Mouse (Mus musculus) brown adipose tissue, adult 24 weeks (tissue): ENCODE data around the gene Tcfl5. TPM values are rescaled to one million over a fixed set of nuclear protein-coding genes. Genes with fewer than 3 reads are reported as not detected.
A peak's percentile ranks its signal among the peaks of the same experiment; 100 is the strongest.

Experiments
- H3K27ac ChIP-seq: fragments of 200-500 bp; replicated peaks from 2 replicates; pipeline ENCODE4 v1.5.1; 2012; ENCODE audit warnings: low read depth, mild to moderate bottlenecking, low read length
- H3K4me1 ChIP-seq: fragments of 200-500 bp; 2 replicates; pipeline ENCODE4 v1.6.1; 2012; ENCODE audit warnings: low read length, mixed read lengths; ENCODE audit not compliant: control insufficient read depth, insufficient read depth, insufficient read length
- H3K4me3 ChIP-seq: fragments of 200-500 bp; 2 replicates; pipeline ENCODE4 v1.5.1; 2012; ENCODE audit warnings: low read depth, mild to moderate bottlenecking, low read length, moderate library complexity; ENCODE audit not compliant: insufficient read depth
- polyA plus RNA-seq: library from polyadenylated mRNA; stranded (reverse); fragments of >200 nt; gene quantifications from 2 replicates; pipeline ENCODE4 v1.2.4, GENCODE M21; 2012; ENCODE audit not compliant: missing spikeins, insufficient read depth, insufficient read length

Gene Tcfl5
- polyA plus RNA-seq, 1 experiment: not detected

DNA sequence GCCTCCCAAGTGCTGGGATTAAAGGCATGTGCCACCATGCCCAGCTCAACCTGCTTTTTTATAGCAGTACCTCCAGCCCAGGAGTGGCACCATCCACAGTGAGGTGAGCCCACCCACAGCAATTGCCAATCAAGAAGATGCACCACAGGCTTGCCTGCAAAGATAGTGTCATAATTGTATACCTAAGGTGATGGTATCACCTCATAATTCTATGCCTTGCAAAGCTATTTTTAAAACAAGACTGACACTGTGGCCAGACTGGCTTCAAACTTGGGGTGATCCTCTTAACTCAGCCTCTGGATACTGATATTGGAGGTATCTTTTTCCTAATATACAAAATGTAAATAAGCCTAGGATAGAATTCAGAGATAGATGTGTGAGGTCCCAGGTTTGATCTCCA, 1.1 kb upstream of the Tcfl5 start:
- H3K4me1 ChIP-seq: no peaks in the 10 kb centered on the region
- no peak overlapping the region for H3K4me3 ChIP-seq
- H3K27ac ChIP-seq: no peak overlapping the region

DNA sequence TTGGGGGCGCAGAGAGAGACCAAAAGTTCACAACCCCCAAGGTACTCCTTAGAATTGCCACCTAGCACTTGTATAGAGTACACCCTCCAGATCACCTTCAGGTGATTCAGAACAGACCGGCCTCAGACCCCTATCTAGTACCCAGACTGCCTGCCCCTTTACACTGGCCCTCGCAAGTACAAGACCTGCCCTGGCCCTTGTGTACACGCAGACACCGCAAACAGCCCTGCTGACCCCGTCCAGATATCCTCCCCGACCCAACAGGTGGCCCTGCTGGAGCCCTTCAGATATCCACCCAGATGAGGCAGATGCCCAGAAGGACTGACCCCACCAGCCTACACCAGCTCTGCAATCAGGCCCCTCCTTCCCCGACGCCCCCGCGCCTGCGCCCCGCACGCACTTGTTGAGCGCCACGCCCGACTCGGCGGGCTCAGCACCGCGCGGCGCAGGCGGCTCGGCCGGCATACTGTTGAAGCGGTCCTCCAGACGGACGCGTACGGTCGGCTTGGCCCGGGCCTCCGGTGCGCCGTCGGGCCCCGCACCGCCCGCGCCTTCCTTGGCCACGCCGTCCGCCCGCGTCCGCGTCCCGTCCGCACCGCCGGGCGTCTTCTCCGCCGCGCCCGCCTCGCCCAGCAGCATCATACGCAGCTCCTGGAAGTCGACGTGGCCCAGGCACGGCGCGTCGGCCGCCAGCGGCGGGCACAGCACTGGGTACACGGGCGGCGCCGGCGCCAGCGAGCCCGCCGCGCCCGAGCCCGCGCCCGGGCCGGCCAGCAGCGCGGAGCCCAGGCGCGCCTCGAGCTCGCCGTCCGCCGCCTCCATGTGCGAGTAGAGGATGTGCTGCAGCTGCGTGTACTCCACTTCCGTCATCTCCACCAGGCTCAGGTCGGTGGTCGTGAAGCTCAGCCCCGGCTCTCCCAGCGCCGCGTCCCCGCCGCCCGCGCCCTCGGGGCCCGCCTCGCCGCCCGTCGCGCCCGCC, 643 bp downstream of the Tcfl5 start:
- Histone ChIP-seq H3K4me3 (no peak overlapping the region), H3K4me1 (no peaks in the 10 kb centered on the region), H3K27ac (no peak overlapping the region)

DNA sequence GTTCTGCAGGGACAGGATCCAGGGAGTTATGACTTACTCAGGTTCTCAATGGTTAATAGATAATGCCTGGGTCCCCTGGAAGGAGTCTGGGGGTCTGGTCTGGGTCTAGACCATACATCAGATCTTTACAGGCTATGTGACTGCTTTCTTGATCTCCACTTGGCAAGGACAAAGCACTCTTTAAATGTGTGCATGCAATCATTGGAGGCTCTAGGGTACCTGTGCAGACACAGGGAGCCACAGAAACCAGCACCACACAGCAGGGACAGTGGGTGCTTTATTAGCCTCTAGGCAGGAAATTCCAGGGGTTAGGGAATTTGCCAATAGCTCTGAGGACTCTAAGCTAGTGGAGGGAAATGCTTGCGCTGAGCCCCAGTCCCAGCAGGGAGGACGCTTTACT, 30.6 kb downstream of the Tcfl5 start:
- no peaks in the 10 kb centered on the region for H3K4me1 ChIP-seq
- no peak overlapping the region for H3K4me3 ChIP-seq
- no peak overlapping the region for H3K27ac ChIP-seq

GRCm38 (mm10) chr2:180610283-180610682, 32.2 kb downstream of the Tcfl5 start:
- Histone ChIP-seq H3K4me3 (no peak overlapping the region), H3K4me1 (no peaks in the 10 kb centered on the region), H3K27ac (no peak overlapping the region)

DNA sequence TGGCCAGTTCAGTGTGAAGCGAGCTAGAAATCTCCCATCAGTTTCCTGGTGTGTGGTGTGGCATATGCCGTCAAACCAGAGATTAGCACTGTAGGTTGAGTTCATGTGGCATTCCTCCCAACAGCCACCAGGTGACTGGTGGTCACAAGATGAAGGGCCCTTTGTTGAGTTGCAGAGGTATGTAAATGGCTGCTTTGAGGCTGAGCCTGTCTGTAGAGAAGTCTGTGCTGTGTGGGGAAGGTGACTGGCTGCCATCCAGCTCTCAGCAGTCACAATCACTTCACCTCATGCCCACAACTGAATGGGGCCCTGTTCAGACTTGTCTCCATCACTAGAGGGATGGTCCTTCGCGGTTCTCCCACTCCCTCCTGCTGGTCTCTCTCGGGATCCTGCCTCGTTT, 37.7 kb downstream of the Tcfl5 start:
- Histone ChIP-seq H3K4me3 (no peak overlapping the region), H3K27ac (no peak overlapping the region), H3K4me1 (no peaks in the 10 kb centered on the region)

GRCm38 (mm10) chr2:180600569-180601021, 41.9 kb downstream of the Tcfl5 start:
- Histone ChIP-seq H3K27ac (no peak overlapping the region), H3K4me1 (no peaks in the 10 kb centered on the region), H3K4me3 (no peak overlapping the region)

DNA sequence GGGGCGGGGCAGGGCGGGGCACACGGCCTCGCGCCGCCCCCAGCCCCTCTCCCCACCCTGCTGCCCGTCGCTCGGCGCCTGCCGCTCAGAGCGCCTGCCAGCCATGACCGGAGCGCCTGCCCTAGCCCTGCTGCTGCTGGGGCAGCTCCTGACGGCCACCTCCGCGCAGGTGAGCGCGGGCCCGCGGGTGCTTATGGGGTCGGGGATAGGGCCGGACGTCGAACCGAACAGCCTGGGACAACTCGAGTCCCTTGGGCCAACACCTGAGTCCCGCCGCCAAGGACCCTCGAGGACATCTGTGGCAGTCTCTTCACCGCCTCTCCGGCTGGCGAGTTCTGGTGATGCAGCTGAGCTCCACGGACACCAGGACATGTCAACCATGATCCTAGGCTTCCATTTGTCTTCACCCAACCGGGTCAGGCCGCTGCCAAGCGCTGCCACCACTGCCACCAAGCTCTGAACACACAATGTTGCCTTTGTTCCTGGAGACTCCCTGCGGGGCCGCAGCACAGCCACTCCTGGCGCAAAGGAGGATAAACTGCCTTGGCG, 44.3 kb downstream of the Tcfl5 start:
- H3K27ac ChIP-seq: no peak overlapping the region
- no peaks in the 10 kb centered on the region for H3K4me1 ChIP-seq
- H3K4me3 ChIP-seq: no peak overlapping the region

GRCm38 (mm10) chr2:180597490-180597889, 45.0 kb downstream of the Tcfl5 start, which contains the start of gene Col9a3:
Gene Col9a3 (plus strand): TSS chr2:180597790.
- Histone ChIP-seq H3K4me3 (no peak within 1 kb of the TSS), H3K27ac (no peak within 1 kb of the TSS)

GRCm38 (mm10) chr2:180589123-180589831, 53.2 kb downstream of the Tcfl5 start, which contains the start of gene Ogfr:
Gene Ogfr (plus strand): TSS chr2:180589245.
- H3K4me1 ChIP-seq: peaks cover 4% of the 10 kb centered on the region; the same call in 1 of the 2 replicates
- H3K4me3 ChIP-seq: peak within 1 kb of the TSS; percentile 97
- H3K27ac ChIP-seq: peak within 1 kb of the TSS; percentile 96

More at GRCm38 (mm10) chr2:180597490-180597889, 45.0 kb downstream of the Tcfl5 start, which contains the start of gene Col9a3:
- no peaks in the 10 kb centered on the region for H3K4me1 ChIP-seq

DNA sequence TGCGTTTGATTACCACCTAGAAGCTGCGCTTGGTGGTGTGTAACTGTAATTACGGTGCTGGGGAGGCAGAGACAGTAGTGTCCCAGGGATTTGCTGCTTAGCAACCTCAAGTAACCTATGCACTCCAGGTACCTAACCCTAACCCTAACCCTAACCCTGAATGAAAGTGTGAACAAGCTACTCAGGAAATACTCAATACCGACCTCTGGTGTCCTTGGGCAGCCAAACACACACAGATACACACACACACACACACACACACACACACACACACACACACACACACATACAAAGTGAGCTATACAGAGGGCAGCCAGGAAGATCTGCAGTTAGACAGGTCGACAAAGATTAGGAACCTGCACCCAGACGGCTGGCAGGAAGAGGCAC, 53.8 kb downstream of the Tcfl5 start:
- Histone ChIP-seq H3K4me1 (peaks cover 4% of the 10 kb centered on the region; the same call in 1 of the 2 replicates), H3K27ac (no peak overlapping the region), H3K4me3 (peak overlapping the region; percentile 97)

DNA sequence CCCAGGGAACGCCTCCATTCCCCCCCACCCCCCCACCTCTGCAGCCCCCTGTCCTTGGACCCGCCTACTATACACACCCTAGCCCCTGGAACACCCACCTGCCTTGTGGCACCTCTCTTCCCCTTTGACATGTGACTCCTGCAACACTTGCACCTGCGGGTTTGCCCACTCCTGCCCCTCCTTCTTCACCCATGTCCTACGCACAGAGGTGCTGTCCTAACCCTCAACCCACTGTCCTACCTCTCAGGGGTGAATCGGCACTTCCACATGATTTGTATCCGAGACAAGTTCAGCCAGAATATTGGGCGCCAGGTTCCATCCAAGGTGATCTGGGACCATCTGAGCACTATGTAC, 59.4 kb downstream of the Tcfl5 start:
- Histone ChIP-seq H3K4me1 (no peaks in the 10 kb centered on the region), H3K27ac (no peak overlapping the region), H3K4me3 (peak overlapping the region; percentile 89)

DNA sequence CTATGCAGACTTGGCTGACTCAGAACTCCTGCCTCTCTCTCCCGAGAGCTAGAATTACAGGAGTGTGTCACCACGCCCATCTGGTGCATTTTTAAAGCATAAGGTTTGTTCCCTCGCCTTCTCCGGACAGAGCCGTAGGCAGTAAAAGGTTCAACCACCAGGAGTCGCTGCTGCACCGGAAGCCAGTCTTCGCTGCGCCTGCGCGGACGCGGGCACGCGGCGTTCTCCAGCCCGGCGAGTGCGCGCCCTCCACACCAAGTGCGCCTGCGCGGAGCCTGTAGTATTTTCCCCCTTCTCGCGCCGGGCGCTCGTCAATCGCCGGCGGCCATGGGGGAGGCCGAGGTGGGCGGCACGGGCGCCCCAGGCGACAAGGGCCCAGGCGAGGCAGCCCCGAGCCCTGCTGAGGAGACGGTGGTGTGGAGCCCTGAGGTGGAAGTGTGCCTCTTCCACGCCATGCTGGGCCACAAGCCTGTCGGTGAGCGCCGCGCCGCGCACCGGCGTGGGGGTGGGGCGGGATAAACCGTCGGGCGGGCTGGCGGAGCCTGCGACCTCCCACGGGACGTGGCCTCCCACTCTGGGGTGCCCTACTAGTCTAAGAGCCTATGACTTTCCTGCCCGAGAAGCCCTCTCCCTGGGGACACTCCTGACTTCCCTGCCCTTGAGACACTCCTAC, 59.9 kb downstream of the Tcfl5 start:
- Histone ChIP-seq H3K4me1 (no peaks in the 10 kb centered on the region), H3K27ac (peak overlapping the region; percentile 61), H3K4me3 (peak overlapping the region; percentile 89)

- peak within 1 kb of the TSS; percentile 59 for H3K27ac ChIP-seq
- no peaks in the 10 kb centered on the region for H3K4me1 ChIP-seq
- peak within 1 kb of the TSS; percentile 17 for H3K4me3 ChIP-seq
Measured at GRCm38 (mm10) chr2:180581002-180581401, 61.5 kb downstream of the Tcfl5 start, which contains the start of gene Mrgbp. Gene Mrgbp (plus strand): TSS chr2:180581304.

DNA sequence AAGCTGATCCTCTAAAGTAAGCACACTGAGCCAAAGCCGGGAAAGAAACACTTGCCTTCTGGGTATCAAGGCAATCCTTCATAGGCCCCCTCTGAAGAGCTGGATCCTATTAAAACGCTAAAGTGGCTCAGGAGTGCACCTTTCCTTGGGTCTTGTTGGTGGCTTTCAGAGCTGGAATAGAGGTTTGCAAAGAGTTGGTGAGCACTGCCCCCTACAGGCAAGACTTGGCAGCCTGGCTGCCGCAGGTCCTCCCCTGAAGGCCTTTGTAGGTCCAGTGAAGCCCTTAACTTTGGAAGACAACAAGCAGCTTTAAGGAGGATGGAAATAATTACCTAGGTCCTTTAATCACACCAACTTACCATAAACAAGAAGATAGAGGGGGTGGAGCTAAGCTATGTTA, 63.8 kb downstream of the Tcfl5 start:
- no peaks in the 10 kb centered on the region for H3K4me1 ChIP-seq

GRCm38 (mm10) chr2:180576482-180576881, 66.0 kb downstream of the Tcfl5 start:
- no peaks in the 10 kb centered on the region for H3K4me1 ChIP-seq
- H3K27ac ChIP-seq: no peak overlapping the region
- H3K4me3 ChIP-seq: no peak overlapping the region

More for the DNA sequence above, 63.8 kb downstream of the Tcfl5 start:
- Histone ChIP-seq H3K27ac (no peak overlapping the region), H3K4me3 (no peak overlapping the region)
